Mouse (Mus musculus): Measurements from ENCODE around the gene Adcy5.

Gene Adcy5

DNA sequence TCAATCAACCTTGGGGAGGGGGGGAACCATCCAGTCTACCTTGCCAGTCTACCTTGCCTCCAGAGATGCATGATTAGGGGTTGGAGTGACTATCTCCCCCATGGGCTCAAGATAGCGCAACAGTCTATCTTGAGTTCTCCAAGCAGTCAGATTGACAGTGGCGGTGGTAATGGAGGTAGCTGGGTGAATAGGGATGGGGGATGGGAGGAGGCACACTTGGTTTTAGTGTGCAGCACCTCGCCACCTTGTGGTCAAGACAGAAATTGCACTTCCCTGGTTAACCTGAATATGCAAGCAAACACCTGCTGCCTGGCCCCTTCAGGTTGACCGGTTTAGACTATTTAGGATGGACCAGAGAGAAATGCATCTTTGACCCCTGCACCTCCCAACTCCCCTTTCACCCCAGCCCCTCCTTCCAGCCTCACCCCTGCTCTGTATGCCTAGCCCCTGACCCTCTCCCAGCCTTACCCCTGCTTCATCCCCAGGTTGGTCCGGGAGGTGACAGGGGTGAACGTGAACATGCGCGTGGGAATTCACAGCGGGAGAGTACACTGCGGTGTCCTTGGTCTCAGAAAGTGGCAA is 115.8 kb downstream of the Adcy5 start:
- DNase-seq (ENCODE audit: low spot score), result peak; percentile 84

DNA sequence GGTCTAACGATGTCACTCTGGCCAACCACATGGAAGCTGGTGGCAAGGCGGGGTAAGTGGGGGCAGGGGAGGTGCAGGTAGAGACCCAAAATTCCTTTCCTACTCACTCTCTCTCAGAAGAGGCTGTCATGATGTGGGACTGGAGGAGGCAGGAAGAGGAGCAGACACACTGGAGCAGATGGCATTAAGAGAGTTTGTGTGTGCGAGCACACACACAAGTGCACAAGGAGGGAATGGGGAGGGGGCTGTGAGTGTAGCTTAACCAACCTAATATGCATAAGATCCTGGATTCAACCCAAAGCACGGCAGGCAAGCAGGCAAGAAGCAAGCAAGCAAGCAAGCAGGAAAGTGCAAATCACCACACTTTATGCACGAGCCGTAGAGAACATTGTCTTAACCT is 116.3 kb downstream of the Adcy5 start:
- no peak for DNase-seq (ENCODE audit: low spot score)

DNA sequence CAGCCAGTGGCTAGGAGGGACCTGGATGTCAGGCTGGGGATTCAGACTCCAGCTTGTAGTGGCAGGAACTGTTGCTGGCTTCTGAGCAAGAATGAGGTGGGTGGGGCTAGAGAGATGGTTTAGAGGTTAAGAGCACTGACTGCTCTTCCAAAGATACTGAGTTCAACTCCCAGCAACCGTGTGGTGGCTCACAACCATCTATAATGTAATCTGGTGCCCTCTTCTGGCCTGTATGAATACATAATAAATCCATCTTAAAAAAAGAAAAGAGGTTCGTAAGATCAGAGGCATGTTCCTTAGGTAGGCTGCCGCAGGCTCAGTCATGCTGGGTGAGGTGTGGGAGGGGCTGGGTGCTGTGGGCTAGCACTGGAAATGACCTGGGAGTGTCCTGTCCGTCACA is 116.9 kb downstream of the Adcy5 start:
- no peak for DNase-seq (ENCODE audit: low spot score)

GRCm38 (mm10) chr16:35272417-35272816 is 117.7 kb downstream of the Adcy5 start:
- DNase-seq (ENCODE audit: low spot score), result no peak

DNA sequence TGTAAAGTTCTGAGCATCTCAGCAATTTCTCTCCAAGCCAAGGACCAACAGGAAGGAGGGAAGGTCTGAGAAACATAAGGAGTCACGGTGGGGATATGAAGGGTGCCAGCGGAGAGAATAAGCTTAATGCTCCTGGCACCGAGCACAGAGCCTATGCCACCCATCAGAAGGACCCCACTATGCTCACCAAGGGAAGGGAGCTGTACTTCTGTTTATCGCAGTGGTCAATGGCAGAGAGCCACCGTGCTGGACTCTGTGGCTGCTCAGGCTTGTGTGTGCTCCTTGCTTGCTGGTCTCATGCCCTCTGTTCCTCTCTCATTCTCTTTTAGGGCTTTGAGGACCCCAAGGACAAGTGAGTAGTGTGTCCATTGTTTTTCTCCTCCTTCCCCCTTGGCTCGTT is 123.5 kb downstream of the Adcy5 start:
- DNase-seq (ENCODE audit: low spot score), result no peak

GRCm38 (mm10) chr16:35282456-35282855 is 127.8 kb downstream of the Adcy5 start:
- no peak for DNase-seq (ENCODE audit: low spot score)

DNA sequence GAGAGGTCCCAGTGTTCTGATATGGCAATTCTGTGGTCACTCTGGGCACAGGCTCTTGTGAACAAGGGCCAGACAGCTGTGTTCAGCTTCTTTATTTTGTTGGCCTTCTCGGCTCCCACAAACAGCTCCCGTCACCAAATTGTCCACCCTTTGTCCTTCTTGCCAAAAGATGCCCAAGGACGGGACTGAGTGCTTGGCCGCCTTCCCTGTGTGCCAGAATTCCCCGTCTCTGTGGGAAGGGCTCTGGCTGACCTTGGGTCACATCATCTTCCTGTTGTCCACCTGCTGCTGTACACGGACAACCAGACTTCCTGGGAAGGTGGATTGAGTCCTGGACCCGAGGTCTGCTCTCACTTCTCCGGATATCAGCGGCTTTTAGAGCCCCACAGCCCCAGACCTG is 131.1 kb downstream of the Adcy5 start:
- no peak for DNase-seq (ENCODE audit: low spot score)

DNA sequence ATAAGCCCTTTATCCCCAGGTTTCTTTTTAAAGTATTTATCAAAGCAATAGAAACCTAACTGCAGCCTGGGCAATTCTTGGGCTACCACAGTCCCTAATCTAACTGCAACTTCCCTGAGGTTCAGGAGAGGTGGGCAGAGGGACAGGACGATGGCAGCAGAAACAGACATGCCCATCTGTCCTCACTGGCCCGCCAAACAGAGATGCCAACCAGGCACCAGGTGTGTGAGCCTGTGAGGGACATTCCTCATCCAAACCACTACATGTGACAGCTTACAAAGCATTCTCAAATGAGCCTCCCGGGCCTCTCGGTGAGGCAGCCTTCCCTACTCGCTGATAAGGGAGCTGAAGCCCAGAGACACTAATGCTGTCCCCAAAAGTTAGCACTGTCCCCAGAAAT is 132.6 kb downstream of the Adcy5 start:
- no peak for DNase-seq (ENCODE audit: low spot score)

DNA sequence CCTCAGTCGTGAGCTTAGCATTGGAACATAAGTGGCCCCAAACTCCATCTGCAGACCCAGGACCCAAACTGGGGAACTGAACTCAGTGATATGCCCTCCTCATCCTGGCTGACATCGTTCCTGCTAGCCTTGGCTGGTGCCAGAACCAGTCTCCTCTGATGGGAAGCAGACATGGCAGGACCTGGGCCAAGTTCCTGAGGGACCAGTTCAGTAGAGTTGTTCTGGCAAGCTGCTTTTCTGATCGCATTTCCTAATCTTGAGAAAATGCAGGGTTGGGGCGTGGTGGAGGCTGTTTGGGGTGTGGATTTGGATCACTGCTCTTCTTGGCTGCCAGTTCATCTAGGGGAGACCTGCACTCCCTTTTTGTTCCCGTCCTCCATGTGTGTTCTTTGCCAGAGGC is 143.1 kb downstream of the Adcy5 start:
- DNase-seq (ENCODE audit: low spot score), result no peak

DNA sequence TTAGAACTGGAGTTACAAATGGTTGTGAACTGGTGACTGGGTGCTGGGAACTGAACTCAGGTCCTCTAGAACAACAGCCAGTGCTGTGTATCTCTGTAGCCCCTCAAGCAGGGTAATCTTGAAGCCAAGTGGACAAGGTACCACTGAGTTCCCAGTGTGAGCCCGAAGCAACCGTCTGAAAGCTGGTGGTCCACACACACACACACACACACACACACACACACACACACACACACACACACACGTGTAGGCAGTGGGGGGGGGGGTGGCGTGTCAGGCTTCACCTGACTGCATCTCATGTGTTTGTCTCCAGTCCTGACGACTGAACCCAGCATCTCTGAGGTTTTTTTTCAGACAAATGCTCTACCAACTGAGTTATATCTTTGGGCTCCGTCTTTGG is 145.5 kb downstream of the Adcy5 start:
- DNase-seq (ENCODE audit: low spot score), result no peak

GRCm38 (mm10) chr16:35302441-35303280 is 148.0 kb downstream of the Adcy5 start:
- no peak for DNase-seq (ENCODE audit: low spot score)

DNA sequence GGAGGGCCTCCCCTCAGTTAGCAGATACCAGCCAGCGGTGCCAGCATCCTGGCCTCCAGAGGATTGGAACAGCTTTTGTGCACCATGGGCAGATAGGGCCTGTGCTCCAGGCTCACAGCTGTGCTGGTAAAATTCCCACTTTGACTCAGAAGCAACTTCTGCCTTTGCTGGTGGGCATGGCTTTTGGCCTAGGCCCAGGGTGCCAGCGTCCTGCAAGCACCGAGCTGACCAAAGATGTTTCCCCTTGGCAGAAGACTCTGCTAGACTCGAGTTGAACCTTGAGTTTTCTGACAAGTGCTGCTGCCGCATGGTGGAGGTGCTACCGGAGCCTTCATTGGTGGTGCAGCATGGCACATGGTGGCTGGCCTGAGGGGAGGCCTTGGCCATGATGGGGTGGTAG is 149.0 kb downstream of the Adcy5 start:
- no peak for DNase-seq (ENCODE audit: low spot score)

GRCm38 (mm10) chr16:35304416-35304815 is 149.7 kb downstream of the Adcy5 start:
- DNase-seq (ENCODE audit: low spot score), result no peak

DNA sequence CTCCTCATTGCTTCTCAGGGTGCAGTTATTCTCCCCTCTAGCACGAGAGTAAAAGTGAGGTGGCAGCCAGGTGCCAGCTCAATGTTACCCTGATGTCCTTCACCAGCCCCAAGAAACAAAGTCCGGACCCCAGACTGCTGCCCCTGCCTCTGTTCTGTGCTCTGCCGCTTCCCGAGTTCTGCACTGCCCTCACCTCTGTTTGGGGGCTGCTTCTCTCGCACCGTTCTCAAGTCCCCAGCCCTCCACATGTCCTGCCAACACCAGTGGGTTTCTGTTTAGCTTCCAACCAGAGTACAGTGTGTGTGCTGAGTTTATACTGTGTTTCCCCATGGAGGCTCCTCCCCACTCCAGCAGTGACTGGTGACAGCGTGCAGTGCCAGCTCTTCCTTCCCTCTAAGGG is 150.5 kb downstream of the Adcy5 start:
- no peak for DNase-seq (ENCODE audit: low spot score)

DNA sequence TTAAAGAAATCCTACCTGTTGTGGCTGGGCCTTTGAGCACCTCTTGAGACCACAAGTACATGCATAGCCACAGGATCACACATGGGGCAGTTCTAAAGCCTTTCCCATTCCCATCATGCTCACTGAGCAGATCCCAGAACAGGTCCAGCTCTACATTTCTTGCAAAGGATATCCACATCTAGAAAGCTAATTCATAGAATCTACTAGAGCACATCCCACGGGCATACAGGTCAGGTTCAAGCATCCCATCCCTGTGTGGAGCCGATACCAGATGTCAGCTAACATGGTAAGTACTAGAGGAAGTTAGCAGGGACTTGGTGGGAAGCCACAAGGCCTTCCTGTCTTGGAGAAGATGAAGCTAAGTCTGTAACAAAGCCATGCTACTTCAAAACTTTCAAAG is 152.0 kb downstream of the Adcy5 start:
- DNase-seq (ENCODE audit: low spot score), result no peak

GRCm38 (mm10) chr16:35307331-35307730 is 152.7 kb downstream of the Adcy5 start:
- DNase-seq (ENCODE audit: low spot score), result no peak

- no peak for DNase-seq (ENCODE audit: low spot score)
These were observed 153.3 kb downstream of the Adcy5 start for GRCm38 (mm10) chr16:35308016-35308415.

- no peak for DNase-seq (ENCODE audit: low spot score)
These were observed 153.9 kb downstream of the Adcy5 start for GRCm38 (mm10) chr16:35308486-35309143.

- no peak for DNase-seq (ENCODE audit: low spot score)
These were observed 155.0 kb downstream of the Adcy5 start for GRCm38 (mm10) chr16:35309634-35310033.

- no peak for DNase-seq (ENCODE audit: low spot score)
These were observed 156.0 kb downstream of the Adcy5 start for GRCm38 (mm10) chr16:35310551-35311110.

DNA sequence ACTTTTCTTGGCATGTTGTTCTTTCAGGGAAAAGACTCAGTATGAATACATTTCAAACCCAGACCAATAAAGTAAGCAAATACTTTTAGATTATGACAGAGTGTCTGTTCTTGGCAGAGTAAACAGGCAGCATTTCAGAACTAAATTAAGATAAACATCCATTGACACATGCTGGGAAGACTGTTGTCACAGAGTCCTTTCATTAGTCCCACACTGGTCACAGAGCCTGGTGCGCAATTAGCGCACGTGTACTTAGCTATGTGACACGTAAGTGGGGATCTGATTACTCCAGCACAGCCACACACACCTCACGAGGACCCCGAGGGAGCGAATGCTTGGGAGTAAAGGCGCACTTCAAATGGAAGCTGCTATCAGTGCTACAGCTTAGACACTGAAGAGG is 156.9 kb downstream of the Adcy5 start:
- DNase-seq (ENCODE audit: low spot score), result no peak

DNA sequence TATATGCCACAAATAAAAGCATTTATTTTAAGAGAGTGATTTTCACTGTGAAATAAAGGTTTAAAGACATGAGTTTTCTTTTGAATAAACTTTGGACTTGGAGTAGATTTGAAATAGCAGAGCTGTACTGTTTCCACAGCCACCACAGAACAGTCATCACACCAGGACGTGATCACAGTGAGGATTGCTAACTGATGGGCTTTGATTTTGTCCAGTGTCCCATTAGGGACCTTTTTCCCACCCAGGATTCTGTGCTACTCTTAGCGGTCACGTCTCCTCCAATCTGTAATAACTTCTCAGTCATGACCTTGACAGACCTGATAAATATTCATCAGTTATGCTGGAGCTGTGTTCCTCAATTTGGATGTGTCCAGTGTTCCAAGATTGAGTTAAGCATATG is 160.8 kb downstream of the Adcy5 start:
- no peak for DNase-seq (ENCODE audit: low spot score)

DNA sequence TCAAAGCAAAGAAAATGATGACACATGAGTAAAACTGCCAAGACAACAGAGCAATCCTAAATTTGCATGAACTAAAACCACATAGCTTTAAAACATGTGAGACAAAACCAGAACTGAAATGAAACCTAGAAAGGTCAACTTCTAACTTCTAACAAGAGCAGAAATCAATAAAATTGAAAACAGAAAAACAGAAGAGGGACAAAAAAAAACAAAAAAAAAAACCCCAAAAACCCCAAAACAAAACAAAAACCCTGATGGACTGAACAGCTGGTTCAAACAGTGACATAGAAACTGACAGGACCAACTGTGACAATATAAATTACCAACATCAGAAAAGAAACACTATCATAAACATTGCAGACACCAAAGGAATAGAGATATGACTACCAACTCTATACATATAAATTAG is 162.2 kb downstream of the Adcy5 start:
- DNase-seq (ENCODE audit: low spot score), result no peak
